Mouse (Mus musculus) layer of hippocampus, postnatal 10 days (tissue): ENCODE data around the gene Bcr. TPM values are rescaled to one million over a fixed set of nuclear protein-coding genes. Genes with fewer than 3 reads are reported as not detected.
"Not testable (repeated sequence)": the region's sequence is repeated elsewhere in the genome, so short reads cannot be mapped to it uniquely, and the experiment has no call there.

Experiments used
- DNase-seq, 2 experiments: peaks; one replicate each; pipeline ENCODE4 v3.0.0; 2021; ENCODE audit warnings: low spot score in 2 of 2
- long read RNA-seq: library from polyadenylated mRNA; stranded (forward); transcript quantifications from one replicate; pipeline ENCODE4 v2.0.0, GENCODE M21; 2023
- total RNA-seq, 2 experiments: library from RNA; stranded (reverse); gene quantifications; 2 replicates each; pipeline ENCODE4 v1.2.3; 2021

Gene Bcr
- 10 to 100 TPM; 71.2 to 76.3 TPM for total RNA-seq
- long read RNA-seq, full-length matches to known transcripts = 9 of 26 reads
- long read RNA-seq, partial matches to known transcripts = 16 of 26 reads
- long read RNA-seq, other reads (novel, unspliced or antisense) = 1 of 26 reads

- DNase-seq = peak; percentile 75 to 83
These were observed at the start of gene Bcr for GRCm38 (mm10) chr10:75060217-75060842. TSS of gene Bcr (plus strand) at chr10:75060592.

- DNase-seq = peak; percentile 44 to 48
These were observed 49.7 kb upstream of the Bcr start for GRCm38 (mm10) chr10:75010704-75011103.

DNA sequence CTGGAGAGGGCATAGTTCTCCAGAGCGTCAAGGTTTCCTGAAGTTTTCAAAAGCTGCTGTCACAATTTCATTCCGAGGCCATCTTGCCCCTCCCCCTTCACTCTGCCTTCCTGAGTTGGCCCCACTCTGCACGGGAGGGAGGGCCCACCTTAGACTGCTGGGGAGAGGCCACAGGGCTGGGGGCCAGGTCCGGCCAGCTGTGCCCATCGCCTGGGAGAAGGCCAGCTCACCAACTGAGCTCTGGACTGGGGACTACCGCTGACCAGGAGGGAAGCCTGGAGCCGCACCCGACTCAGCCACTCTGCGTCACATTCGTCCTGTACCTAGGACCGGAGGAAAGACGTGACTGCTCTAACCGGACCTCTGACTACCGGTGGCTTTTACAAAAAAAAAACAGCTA lies 44.9 kb upstream of the Bcr start:
- no peak for DNase-seq

- DNase-seq = no peak
These were observed 43.9 kb upstream of the Bcr start for GRCm38 (mm10) chr10:75016481-75016880.

DNA sequence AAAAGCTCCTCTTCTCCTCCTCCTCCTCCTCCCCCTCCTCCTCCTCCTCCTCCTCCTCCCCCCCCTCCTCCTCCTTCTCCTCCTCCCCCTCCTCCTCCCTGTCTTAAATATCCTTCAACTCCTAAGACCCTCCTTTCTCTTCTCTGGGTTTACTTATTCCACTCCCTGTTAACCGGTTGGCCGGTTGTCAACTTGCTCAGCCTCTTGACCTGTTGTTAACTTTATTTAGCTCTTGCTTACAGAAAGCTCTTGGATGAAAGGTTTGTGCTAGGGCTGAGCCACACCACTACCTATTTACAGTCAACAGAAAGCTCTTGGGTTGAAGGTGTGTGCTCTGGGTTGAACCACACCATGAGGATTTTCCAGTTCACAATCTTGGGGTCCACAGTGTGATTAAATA lies 40.1 kb upstream of the Bcr start:
- no peak for DNase-seq

GRCm38 (mm10) chr10:75021138-75021537 lies 39.3 kb upstream of the Bcr start:
- DNase-seq = peak; percentile 87 to 91

DNA sequence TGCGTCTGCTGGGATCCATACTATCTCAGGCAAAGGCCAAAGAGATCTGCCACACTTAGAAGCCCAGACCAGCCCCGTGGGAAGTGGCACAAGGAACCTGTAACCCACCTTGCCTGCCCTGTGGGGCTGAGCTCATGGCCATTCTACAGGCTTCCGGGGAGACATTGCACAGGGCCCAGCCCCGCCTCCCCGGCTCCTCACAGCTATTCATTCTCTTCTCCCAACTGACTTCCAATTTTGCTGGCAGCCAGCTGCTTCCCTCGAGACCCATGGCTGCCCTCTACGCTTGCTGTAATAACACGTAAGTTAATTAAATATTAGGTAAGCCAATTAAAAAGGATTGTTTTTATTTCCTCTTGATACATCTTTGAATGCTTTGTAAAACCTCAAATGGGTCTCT lies 33.9 kb upstream of the Bcr start:
- DNase-seq = no peak

DNA sequence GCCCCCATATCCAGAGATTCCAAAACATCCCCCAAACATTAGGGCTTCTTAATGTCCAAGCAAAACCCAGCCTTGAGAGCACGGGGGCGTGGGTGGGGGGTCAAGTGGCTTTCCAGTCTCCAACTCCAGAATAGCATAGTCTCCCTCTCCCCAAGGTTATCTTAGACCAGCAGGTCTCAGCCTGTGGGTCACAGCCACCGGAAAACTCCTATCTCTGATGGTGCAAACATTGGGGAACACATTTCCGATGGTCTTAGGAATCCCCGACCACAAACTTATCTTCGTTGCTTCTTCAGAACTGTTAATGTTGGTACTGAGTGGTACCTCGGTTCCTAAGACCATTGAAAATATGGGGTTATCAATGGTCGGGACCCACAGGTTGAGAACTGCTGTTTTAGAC lies 31.6 kb upstream of the Bcr start:
- DNase-seq = no peak

GRCm38 (mm10) chr10:75029677-75030076 lies 30.7 kb upstream of the Bcr start:
- no peak for DNase-seq

DNA sequence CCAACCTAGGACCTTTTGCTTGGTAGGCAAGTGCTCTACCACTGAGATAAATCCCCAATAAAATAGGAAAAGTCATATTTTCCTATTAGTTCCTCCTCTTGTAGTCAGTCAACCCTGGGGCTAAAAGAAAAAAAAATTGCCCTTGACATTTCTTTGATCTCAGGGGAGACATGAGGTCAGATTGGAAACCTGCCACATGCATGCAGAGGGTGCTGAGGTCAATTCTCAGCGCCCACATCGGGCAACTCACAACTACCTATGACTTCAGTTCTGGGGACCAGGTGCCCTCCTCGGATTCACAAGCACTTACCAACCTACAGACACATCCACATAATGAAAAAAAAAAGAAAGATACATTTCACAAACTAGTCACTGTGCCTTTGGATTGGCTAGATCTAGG lies 30.2 kb upstream of the Bcr start:
- DNase-seq = no peak

- no peak for DNase-seq
These were observed 28.9 kb upstream of the Bcr start for GRCm38 (mm10) chr10:75031345-75032114.

- DNase-seq = peak; percentile 85 to 88
These were observed 28.0 kb upstream of the Bcr start, which contains the start of gene Rsph14 for GRCm38 (mm10) chr10:75032395-75032794. TSS of gene Rsph14 (minus strand) at chr10:75032586.

GRCm38 (mm10) chr10:75036883-75037379 lies 23.5 kb upstream of the Bcr start, which contains the start of gene Rab36:
TSS of gene Rab36 (plus strand) at chr10:75037058.
- peak; percentile 96 for DNase-seq

DNA sequence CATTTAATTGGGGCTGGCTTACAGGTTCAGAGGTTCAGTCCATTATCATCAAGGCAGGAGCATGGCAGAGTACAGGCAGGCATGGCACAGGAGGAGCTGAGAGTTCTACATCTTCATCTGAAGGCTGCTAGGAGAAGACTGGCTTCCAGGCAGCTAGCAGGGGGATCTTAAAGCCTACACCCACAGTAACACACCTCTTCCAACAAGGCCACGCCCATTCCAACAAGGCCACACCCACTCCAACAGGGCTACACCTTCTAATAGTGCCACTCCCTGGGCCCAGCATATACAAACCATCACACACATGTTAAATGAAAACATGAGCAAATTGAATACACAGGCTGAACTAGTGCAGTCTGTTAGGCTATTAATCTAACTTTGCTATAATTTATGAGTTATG lies 18.3 kb upstream of the Bcr start:
- not testable (repeated sequence) for DNase-seq

- DNase-seq = no peak
These were observed 15.9 kb upstream of the Bcr start for GRCm38 (mm10) chr10:75044459-75044858.

- DNase-seq = no peak
These were observed 14.6 kb upstream of the Bcr start for GRCm38 (mm10) chr10:75045831-75046230.

GRCm38 (mm10) chr10:75048711-75049110 lies 11.7 kb upstream of the Bcr start:
- no peak for DNase-seq

DNA sequence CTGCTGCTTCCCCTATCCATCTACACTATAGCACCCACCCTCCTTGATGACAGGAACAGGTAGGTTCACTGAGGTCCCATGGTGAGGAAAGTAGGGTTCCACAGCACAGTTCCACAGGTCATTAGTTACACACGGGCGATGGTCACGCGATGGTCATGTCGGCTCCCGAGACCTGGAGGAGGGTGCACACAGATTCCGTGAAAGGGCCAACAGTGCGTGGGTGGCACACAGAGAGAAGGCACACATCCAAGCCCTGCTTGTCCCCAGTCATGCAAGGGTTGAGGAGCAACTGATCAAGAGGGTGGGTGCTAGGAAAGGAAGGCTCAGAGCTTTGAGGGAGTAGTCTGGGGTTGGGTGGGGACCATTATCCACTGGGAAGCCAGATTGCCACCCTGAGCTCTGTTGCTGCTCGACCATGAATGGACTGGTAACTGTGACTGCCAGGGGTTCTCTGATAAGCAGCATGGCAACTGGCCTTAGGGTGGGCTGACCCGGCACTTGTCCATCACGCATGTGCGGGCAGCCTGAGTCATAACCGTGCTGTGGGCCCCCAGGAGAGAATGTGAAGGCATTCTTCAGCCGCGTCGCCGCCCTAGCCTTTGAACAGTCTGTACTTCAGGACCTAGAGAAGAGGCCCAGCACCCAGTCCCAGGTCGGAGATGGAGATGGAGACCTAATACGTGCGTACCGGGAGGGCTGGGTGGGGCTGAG lies 8.9 kb upstream of the Bcr start:
- no peak for DNase-seq

GRCm38 (mm10) chr10:75052902-75053301 lies 7.5 kb upstream of the Bcr start:
- DNase-seq = no peak

DNA sequence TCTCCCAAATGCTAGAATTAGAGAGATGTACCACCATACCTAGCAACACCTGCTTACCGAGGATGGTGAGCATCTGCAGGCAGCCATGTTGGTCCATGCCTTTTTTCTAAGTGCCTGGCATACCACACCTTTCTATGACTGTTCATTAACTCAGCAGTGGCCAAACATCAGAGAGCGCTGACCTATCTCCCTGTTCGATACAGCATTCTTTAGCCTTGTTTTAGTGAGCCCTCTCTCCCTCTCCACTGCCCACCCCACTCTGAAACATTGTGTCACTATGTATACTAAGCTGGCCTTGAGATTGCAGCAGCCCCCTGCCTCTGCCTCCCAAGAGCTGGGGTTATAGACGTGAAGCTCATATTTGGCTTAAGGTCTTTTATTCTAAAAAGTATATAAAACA lies 6.7 kb upstream of the Bcr start:
- DNase-seq = no peak

GRCm38 (mm10) chr10:75054125-75054524 lies 6.3 kb upstream of the Bcr start:
- no peak for DNase-seq

GRCm38 (mm10) chr10:75055672-75056071 lies 4.7 kb upstream of the Bcr start:
- DNase-seq = no peak
